Mouse (Mus musculus): ENCODE results near the gene Calm1. TPM values are rescaled to one million over a fixed set of nuclear protein-coding genes. Genes with fewer than 3 reads are reported as not detected.

The Calm1 gene
- total and polyA plus RNA-seq, 3 experiments, result 524 to 3,339 (median 602) TPM

DNA sequence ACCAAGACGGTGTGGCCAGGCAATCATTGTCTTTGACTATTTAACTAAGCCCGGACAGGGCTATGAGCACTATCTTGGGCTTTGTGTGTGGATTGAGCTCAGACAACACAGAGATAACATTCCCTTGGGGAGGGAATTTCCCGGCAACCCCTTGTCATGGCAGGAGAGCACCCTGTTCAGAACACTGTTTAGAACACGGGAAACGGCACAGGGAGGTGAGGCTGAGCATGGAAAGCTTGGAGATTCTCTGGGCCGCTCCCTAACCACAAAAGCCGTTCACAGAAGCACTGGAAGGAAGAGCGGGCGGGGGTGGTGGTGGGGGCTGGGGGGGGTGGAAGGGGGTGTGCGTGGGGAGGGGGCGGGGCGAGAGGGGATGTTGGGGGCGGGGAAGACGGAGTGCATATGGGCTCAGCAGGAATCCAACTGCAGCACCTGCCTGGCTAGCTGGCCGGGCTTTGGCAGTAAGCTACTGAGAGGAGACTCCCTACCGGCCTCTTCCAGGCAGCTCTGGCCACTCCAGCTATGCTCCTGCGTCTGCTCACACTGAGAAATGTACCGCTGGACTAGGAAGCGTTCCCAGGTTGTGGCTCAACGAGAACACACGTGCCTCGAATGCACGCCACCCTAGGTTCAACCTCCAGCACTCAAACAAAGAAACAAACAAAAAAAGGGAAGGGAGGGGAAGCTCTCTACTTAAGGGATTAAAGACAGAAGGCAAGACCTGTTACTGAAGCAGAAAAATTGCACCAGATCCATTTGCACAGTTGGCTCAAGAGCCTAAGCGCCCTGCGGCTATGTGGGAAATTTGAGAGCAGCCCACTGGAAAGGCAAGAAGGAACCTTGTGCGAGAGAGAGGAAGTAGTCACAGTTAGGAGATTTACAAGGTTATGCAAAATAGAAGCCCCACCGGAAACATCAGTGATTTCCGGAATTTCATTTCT, 31.0 kb upstream of the Calm1 start:
- Histone ChIP-seq H3K9ac (ENCODE audit: control insufficient read depth, low read depth, low read length, poor library complexity, severe bottlenecking) (peak overlapping the region; percentile 67), H3K79me2 (ENCODE audit: control insufficient read depth, insufficient read depth, low read length, poor library complexity) (no peaks in the 10 kb centered on the region), H3K9me3 (replicated peaks; ENCODE audit: insufficient read depth, low read length) (no peaks in the 10 kb centered on the region), H3K4me3 (ENCODE audit: control insufficient read depth in 1 of 2, insufficient read depth in 1 of 2, low read depth in 2 of 2, low read length in 2 of 2) (peak overlapping the region; percentile 45 to 50), H3K27me3 (ENCODE audit: control insufficient read depth in 1 of 2, insufficient read depth in 2 of 2, low read length in 2 of 2) (no peaks in the 10 kb centered on the region), H3K36me3 (ENCODE audit: control insufficient read depth in 1 of 2, insufficient read depth in 2 of 2, low read length in 2 of 2) (peaks cover 0 to 2% of the 10 kb centered on the region in 2 experiments; a peak in 2 of 4 replicates), H3K4me1 (ENCODE audit: control insufficient read depth in 1 of 2, insufficient read depth in 2 of 2, low read length in 2 of 2) (peaks cover 0 to 8% of the 10 kb centered on the region in 2 experiments; a peak in 2 of 4 replicates), H3K27ac (ENCODE audit: control insufficient read depth, low read depth, low read length) (peak overlapping the region; percentile 60; the same call in 1 of the 2 replicates)
- peak; percentile 74 for DNase-seq (ENCODE audit: low read depth, low spot score)
- TF ChIP-seq MXI1 (IDR thresholded peaks at IDR 0.05; ENCODE audit: low read depth, low read length) (peak; percentile 76), ELF1 (IDR thresholded peaks at IDR 0.05; ENCODE audit: low read depth, low read length) (0 out of 2 replicates have a peak, but pooled peaks have one; percentile 7), MAX (IDR thresholded peaks at IDR 0.05; ENCODE audit: low read length) (peak; percentile 34; the same call in 1 of the 2 replicates), POLR2A (IDR thresholded peaks at IDR 0.05; ENCODE audit: control insufficient read depth in 1 of 2, insufficient read depth in 1 of 2, low read depth in 1 of 2, low read length in 2 of 2, poor library complexity in 1 of 2) (peak in 1 of 2 experiments; percentile 74; a peak in 2 of 4 replicates), ZC3H11A (IDR thresholded peaks at IDR 0.05; ENCODE audit: low read depth, low read length) (no peak), TBP (IDR thresholded peaks at IDR 0.05; ENCODE audit: low read depth, low read length) (peak; percentile 47; the same call in 1 of the 2 replicates), EP300 (IDR thresholded peaks at IDR 0.05; ENCODE audit: low read depth in 1 of 2, low read length in 2 of 2) (no peak)

DNA sequence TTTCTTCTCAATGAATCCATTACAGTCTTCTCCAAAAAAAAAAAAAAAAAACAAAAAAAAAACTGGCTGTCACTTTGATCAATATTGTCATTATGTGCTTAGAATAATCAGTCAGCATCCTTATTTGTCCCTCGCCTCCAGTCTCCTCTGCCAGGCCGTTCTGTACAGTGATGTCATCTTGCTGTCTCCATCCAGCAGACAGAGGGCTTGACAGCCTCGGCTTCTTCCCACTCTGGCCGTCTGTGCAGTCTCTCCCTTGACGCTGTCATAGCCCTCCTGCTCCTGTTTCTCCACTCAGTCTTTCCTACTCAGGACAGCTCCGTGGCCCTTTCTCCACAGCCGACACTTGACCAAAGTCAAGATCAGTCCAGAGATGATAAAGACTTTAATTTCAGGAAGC, 26.8 kb upstream of the Calm1 start:
- DNase-seq (ENCODE audit: low read depth, low spot score), result no peak
- Histone ChIP-seq H3K27me3 (ENCODE audit: control insufficient read depth in 1 of 2, insufficient read depth in 2 of 2, low read length in 2 of 2) (0 out of 4 replicates have a peak, but pooled peaks cover 0 to 1% of the 10 kb centered on the region in 2 experiments), H3K4me3 (ENCODE audit: control insufficient read depth in 1 of 2, insufficient read depth in 1 of 2, low read depth in 2 of 2, low read length in 2 of 2) (no peak overlapping the region), H3K79me2 (ENCODE audit: control insufficient read depth, insufficient read depth, low read length, poor library complexity) (no peaks in the 10 kb centered on the region), H3K9ac (ENCODE audit: control insufficient read depth, low read depth, low read length, poor library complexity, severe bottlenecking) (no peak overlapping the region), H3K9me3 (replicated peaks; ENCODE audit: insufficient read depth, low read length) (no peaks in the 10 kb centered on the region), H3K36me3 (ENCODE audit: control insufficient read depth in 1 of 2, insufficient read depth in 2 of 2, low read length in 2 of 2) (peaks cover 0 to 2% of the 10 kb centered on the region in 2 experiments; a peak in 2 of 4 replicates), H3K27ac (ENCODE audit: control insufficient read depth, low read depth, low read length) (no peak overlapping the region), H3K4me1 (ENCODE audit: control insufficient read depth in 1 of 2, insufficient read depth in 2 of 2, low read length in 2 of 2) (peaks cover 0 to 8% of the 10 kb centered on the region in 2 experiments; a peak in 2 of 4 replicates)
- TF ChIP-seq BHLHE40 (IDR thresholded peaks at IDR 0.05; ENCODE audit: borderline replicate concordance, low read depth, low read length), result no peak
- no peak for TF ChIP-seq POLR2A (IDR thresholded peaks at IDR 0.05; ENCODE audit: control insufficient read depth in 1 of 2, insufficient read depth in 1 of 2, low read depth in 1 of 2, low read length in 2 of 2, poor library complexity in 1 of 2)
- no peak for TF ChIP-seq ZKSCAN1 (IDR thresholded peaks at IDR 0.05; ENCODE audit: low read depth, low read length)
- TF ChIP-seq RAD21 (IDR thresholded peaks at IDR 0.05; ENCODE audit: low read depth, low read length), result no peak
- no peak for TF ChIP-seq ZMIZ1 (IDR thresholded peaks at IDR 0.05; ENCODE audit: low read depth, low read length)

All from MEL (cell line).